39 mouse cellular contexts compared by ENCODE assay signal in the genomic region with DNA sequence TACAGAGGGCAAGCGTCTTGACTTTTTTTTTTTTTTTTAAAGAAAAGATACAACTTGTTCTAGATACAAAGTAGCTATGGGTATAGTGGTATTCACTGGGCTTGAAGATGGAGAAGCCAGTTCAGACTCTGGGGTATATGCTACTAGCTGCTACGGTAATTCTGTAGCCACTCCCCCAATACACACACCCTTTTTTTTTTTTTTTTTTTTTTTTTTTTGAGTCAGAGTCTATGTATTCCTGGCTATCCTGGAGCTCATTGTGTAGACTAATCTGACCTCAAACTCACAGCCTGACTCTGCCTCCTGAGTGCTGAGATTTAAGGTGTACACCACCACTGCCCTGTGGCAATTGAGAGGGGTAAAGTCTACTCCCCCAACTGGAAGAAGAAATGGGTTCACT. TPM values are rescaled to one million over a fixed set of nuclear protein-coding genes. Genes with fewer than 3 reads are reported as not detected.
"Had no signal": no experiment of that assay in that cellular context is flagged by ENCODE, and none has a peak within 500 bp of the region (broad histone marks: within the 10 kb centered on the region; RNA-seq: fewer than 3 reads in every experiment).

No protein-coding gene starts in this region.

- H3K36me3 ChIP-seq: limb, embryonic 10.5 days; limb, embryonic 12.5 days; limb, embryonic 13.5 days; limb, embryonic 15.5 days; lung, embryonic 15.5 days; midbrain, embryonic 10.5 days; midbrain, embryonic 12.5 days; midbrain, embryonic 13.5 days; midbrain, embryonic 15.5 days; neural tube, embryonic 12.5 days had no signal

- H3K4me2 ChIP-seq: limb, embryonic 12.5 days; limb, embryonic 13.5 days; limb, embryonic 15.5 days; liver, embryonic 11.5 days; liver, embryonic 12.5 days; liver, embryonic 13.5 days; liver, embryonic 15.5 days; lung, embryonic 14.5 days; lung, embryonic 15.5 days; midbrain, embryonic 11.5 days; midbrain, embryonic 12.5 days; midbrain, embryonic 13.5 days; midbrain, embryonic 15.5 days; neural tube, embryonic 12.5 days had no signal

- ATAC-seq: liver, embryonic 12.5 days; liver, postnatal 0 days; lung, postnatal 0 days; midbrain, embryonic 13.5 days; midbrain, embryonic 15.5 days; midbrain, embryonic 16.5 days had no signal

- DNase-seq: left cerebral cortex, postnatal 4 days; liver; liver, embryonic 13.5 days; liver, postnatal 0 days; lung, adult 18-20 months; lung, adult 2 months; lung, embryonic 14.5 days; lung, postnatal 10 days; lung, postnatal 14 days; lung, postnatal 36 days; lung, postnatal 4 days; midbrain, embryonic 14.5 days had no signal

- H3K4me3 ChIP-seq: limb, embryonic 10.5 days; limb, embryonic 12.5 days; limb, embryonic 13.5 days; limb, embryonic 15.5 days; liver, embryonic 12.5 days; liver, embryonic 13.5 days; liver, embryonic 15.5 days; lung, embryonic 15.5 days; megakaryocyte, embryonic 14.5 days; midbrain, embryonic 10.5 days; midbrain, embryonic 12.5 days; midbrain, embryonic 13.5 days; midbrain, embryonic 15.5 days; myocyte; neural tube, embryonic 12.5 days had no signal

- H3K4me1 ChIP-seq: midbrain, embryonic 12.5 days; neural tube, embryonic 12.5 days had no signal

- H3K9ac ChIP-seq: limb, embryonic 12.5 days; limb, embryonic 13.5 days; limb, embryonic 15.5 days; liver, embryonic 12.5 days; liver, embryonic 13.5 days; liver, embryonic 14.5 days; liver, embryonic 15.5 days; liver, postnatal 0 days; lung, embryonic 14.5 days; lung, embryonic 15.5 days; midbrain, embryonic 12.5 days; midbrain, embryonic 13.5 days; midbrain, embryonic 15.5 days; neural tube, embryonic 12.5 days had no signal

- H3K9me3 ChIP-seq: limb, embryonic 10.5 days; limb, embryonic 12.5 days; limb, embryonic 13.5 days; limb, embryonic 15.5 days; liver, embryonic 12.5 days; liver, embryonic 13.5 days; liver, embryonic 15.5 days; lung, embryonic 15.5 days; megakaryocyte, embryonic 14.5 days; midbrain, embryonic 10.5 days; midbrain, embryonic 12.5 days; midbrain, embryonic 13.5 days; midbrain, embryonic 15.5 days; neural tube, embryonic 12.5 days had no signal

- H3K27me3 ChIP-seq: limb, embryonic 15.5 days; liver, embryonic 13.5 days; lung, embryonic 15.5 days; megakaryocyte, embryonic 14.5 days; midbrain, embryonic 13.5 days; midbrain, embryonic 15.5 days had no signal

- H3K27ac ChIP-seq: limb, embryonic 10.5 days; limb, embryonic 12.5 days; limb, embryonic 13.5 days; limb, embryonic 15.5 days; liver, embryonic 12.5 days; liver, embryonic 13.5 days; liver, embryonic 14.5 days; liver, embryonic 15.5 days; lung, embryonic 15.5 days; macrophage; midbrain, embryonic 10.5 days; midbrain, embryonic 12.5 days; midbrain, embryonic 13.5 days; midbrain, embryonic 15.5 days; neural tube, embryonic 12.5 days had no signal

RNA-seq across cellular contexts. Expression of gene Gpr37l1, which starts 25.0 kb away (rescaled TPM):
- total RNA-seq: liver, adult 2 months; megakaryocyte, adult 5-6 weeks; megakaryocyte-erythroid progenitor cell, adult 5-6 weeks; monocyte, adult 5-6 weeks had no signal
- polyA plus RNA-seq: limb, embryonic 10.5 days; limb, embryonic 12.5 days; limb, embryonic 15.5 days; liver, adult 2 months; liver, embryonic 11.5 days; liver, embryonic 12.5 days; liver, embryonic 13.5 days; liver, embryonic 15.5 days; liver, embryonic 16.5 days; liver, postnatal 0 days; lung, embryonic 14.5 days; lung, embryonic 16.5 days; macrophage; midbrain, embryonic 10.5 days; midbrain, embryonic 11.5 days; midbrain, embryonic 12.5 days; neural tube, embryonic 11.5 days had no signal

RNA-seq across cellular contexts. Expression of gene Lgr6, which starts 37.4 kb away (rescaled TPM):
- total RNA-seq: megakaryocyte, adult 5-6 weeks; megakaryocyte-erythroid progenitor cell, adult 5-6 weeks; monocyte, adult 5-6 weeks had no signal
- polyA plus RNA-seq: liver, adult 2 months; macrophage had no signal
